Mouse (Mus musculus) MEL (cell line): ENCODE measurements around the gene Rubcn. TPM values are rescaled to one million over a fixed set of nuclear protein-coding genes. Genes with fewer than 3 reads are reported as not detected.

Experiments
- DNase-seq: peaks from one replicate; pipeline ENCODE4 v3.0.0; 2011; ENCODE audit warnings: low read depth, low spot score
- H3K27ac ChIP-seq: 2 replicates; pipeline ENCODE4 v1.5.1; 2012; ENCODE audit warnings: low read depth, mild to moderate bottlenecking, control low read depth, low read length, moderate library complexity; ENCODE audit not compliant: control insufficient read depth
- H3K27me3 ChIP-seq, 2 experiments: fragments of 150-350 bp in 1 of 2; sonication (generic) in 1 of 2; 2 replicates each; pipeline ENCODE4 v1.6.1; 2012; ENCODE audit warnings: low read length in 2 of 2, mild to moderate bottlenecking in 2 of 2, improper control_type of control experiment in 1 of 2, moderate library complexity in 1 of 2; ENCODE audit not compliant: insufficient read depth in 2 of 2, control insufficient read depth in 1 of 2
- H3K36me3 ChIP-seq, 2 experiments: 2 replicates each; pipeline ENCODE4 v1.6.1; 2012 to 2014; ENCODE audit warnings: low read length in 2 of 2, improper control_type of control experiment in 1 of 2, inconsistent platforms in 1 of 2, mild to moderate bottlenecking in 1 of 2; ENCODE audit not compliant: insufficient read depth in 2 of 2, control insufficient read depth in 1 of 2
- H3K4me1 ChIP-seq, 2 experiments: fragments of 150-350 bp in 1 of 2; sonication (generic) in 1 of 2; 2 replicates each; pipeline ENCODE4 v1.6.1; 2012; ENCODE audit warnings: low read length in 2 of 2, improper control_type of control experiment in 1 of 2, mild to moderate bottlenecking in 1 of 2; ENCODE audit not compliant: insufficient read depth in 2 of 2, control insufficient read depth in 1 of 2
- H3K4me3 ChIP-seq, 2 experiments: fragments of 150-350 bp in 1 of 2; sonication (generic) in 1 of 2; 2 replicates each; pipeline ENCODE4 v1.5.1; 2012; ENCODE audit warnings: low read depth in 2 of 2, low read length in 2 of 2, mild to moderate bottlenecking in 2 of 2, moderate library complexity in 2 of 2, control low read depth in 1 of 2, improper control_type of control experiment in 1 of 2; ENCODE audit not compliant: control insufficient read depth in 1 of 2, insufficient read depth in 1 of 2
- H3K79me2 ChIP-seq: 2 replicates; pipeline ENCODE4 v1.6.1; 2012; ENCODE audit warnings: mild to moderate bottlenecking, low read length, moderate library complexity; ENCODE audit not compliant: control insufficient read depth, poor library complexity, insufficient read depth
- H3K9ac ChIP-seq: 2 replicates; pipeline ENCODE4 v1.6.1; 2012; ENCODE audit warnings: low read depth, mild to moderate bottlenecking, control low read depth, low read length, moderate library complexity; ENCODE audit not compliant: control insufficient read depth, poor library complexity, severe bottlenecking
- H3K9me3 ChIP-seq: fragments of 150-350 bp; sonication (generic); replicated peaks from 2 replicates; pipeline ENCODE4 v1.6.1; 2012; ENCODE audit warnings: mild to moderate bottlenecking, low read length, improper control_type of control experiment, moderate library complexity; ENCODE audit not compliant: insufficient read depth
- CTCF ChIP-seq, 3 experiments: IDR thresholded peaks in 2 of 3; conservative IDR thresholded peaks in 1 of 3; 2 replicates each; pipeline ENCODE4 v1.5.1; 2011 to 2012; ENCODE audit warnings: low read length in 3 of 3, low read depth in 2 of 3, mild to moderate bottlenecking in 2 of 3, improper control_type of control experiment in 1 of 3, inconsistent platforms in 1 of 3, mixed read lengths in 1 of 3, moderate library complexity in 1 of 3; ENCODE audit not compliant: control insufficient read depth in 1 of 3, insufficient read depth in 1 of 3, poor library complexity in 1 of 3, severe bottlenecking in 1 of 3
- E2F4 ChIP-seq: IDR thresholded peaks from 2 replicates; pipeline ENCODE4 v1.6.1; 2011; ENCODE audit warnings: low read depth, low read length, improper control_type of control experiment, borderline replicate concordance
- GATA1 ChIP-seq: IDR thresholded peaks from 2 replicates; pipeline ENCODE4 v1.6.1; 2011; ENCODE audit warnings: low read depth, low read length, improper control_type of control experiment
- HCFC1 ChIP-seq: IDR thresholded peaks from 2 replicates; pipeline ENCODE4 v1.6.1; 2012; ENCODE audit warnings: low read depth, mild to moderate bottlenecking, inconsistent platforms, low read length, improper control_type of control experiment, moderate library complexity
- JUND ChIP-seq: IDR thresholded peaks from 2 replicates; pipeline ENCODE4 v1.6.1; 2011; ENCODE audit warnings: low read depth, mild to moderate bottlenecking, improper control_type of control experiment, low read length
- MAZ ChIP-seq: IDR thresholded peaks from 2 replicates; pipeline ENCODE4 v1.6.1; 2012; ENCODE audit warnings: low read depth, mild to moderate bottlenecking, inconsistent platforms, low read length, improper control_type of control experiment
- MYB ChIP-seq: IDR thresholded peaks from 2 replicates; pipeline ENCODE4 v1.6.1; 2011; ENCODE audit warnings: mild to moderate bottlenecking, low read depth, low read length, improper control_type of control experiment
- MYC ChIP-seq: IDR thresholded peaks from 2 replicates; pipeline ENCODE4 v1.6.1; 2011; ENCODE audit warnings: low read depth, mild to moderate bottlenecking, low read length, improper control_type of control experiment, moderate library complexity
- NELFE ChIP-seq: IDR thresholded peaks from 2 replicates; pipeline ENCODE4 v1.6.1; 2011; ENCODE audit warnings: low read depth, low read length, improper control_type of control experiment
- POLR2A ChIP-seq, 2 experiments: IDR thresholded peaks; 2 replicates each; pipeline ENCODE4 v1.6.1; 2011 to 2012; ENCODE audit warnings: low read length in 2 of 2, mild to moderate bottlenecking in 2 of 2, control low read depth in 1 of 2, improper control_type of control experiment in 1 of 2, low read depth in 1 of 2, moderate library complexity in 1 of 2; ENCODE audit not compliant: control insufficient read depth in 1 of 2, insufficient read depth in 1 of 2, poor library complexity in 1 of 2
- POLR2AphosphoS2 ChIP-seq: IDR thresholded peaks from 2 replicates; pipeline ENCODE4 v1.6.1; 2011; ENCODE audit warnings: low read length, improper control_type of control experiment
- SIN3A ChIP-seq: IDR thresholded peaks from 2 replicates; pipeline ENCODE4 v1.6.1; 2012; ENCODE audit warnings: low read length, improper control_type of control experiment, inconsistent platforms
- SMC3 ChIP-seq: IDR thresholded peaks from 2 replicates; pipeline ENCODE4 v1.6.1; 2011; ENCODE audit warnings: low read depth, low read length, improper control_type of control experiment
- TCF12 ChIP-seq: IDR thresholded peaks from 2 replicates; pipeline ENCODE4 v1.6.1; 2014; ENCODE audit warnings: low read depth, mild to moderate bottlenecking, inconsistent platforms, low read length, improper control_type of control experiment, moderate library complexity
- USF1 ChIP-seq: IDR thresholded peaks from 2 replicates; pipeline ENCODE4 v1.6.1; 2014; ENCODE audit warnings: low read depth, mild to moderate bottlenecking, inconsistent platforms, low read length, improper control_type of control experiment, moderate library complexity
- ZKSCAN1 ChIP-seq: IDR thresholded peaks from 2 replicates; pipeline ENCODE4 v1.6.1; 2012; ENCODE audit warnings: low read depth, mild to moderate bottlenecking, inconsistent platforms, low read length, improper control_type of control experiment, moderate library complexity
- ZMIZ1 ChIP-seq: IDR thresholded peaks from 2 replicates; pipeline ENCODE4 v1.6.1; 2012; ENCODE audit warnings: low read depth, mild to moderate bottlenecking, inconsistent platforms, low read length, improper control_type of control experiment, moderate library complexity
- ZNF384 ChIP-seq: IDR thresholded peaks from 2 replicates; pipeline ENCODE4 v1.6.1; 2012; ENCODE audit warnings: low read depth, mild to moderate bottlenecking, inconsistent platforms, low read length, improper control_type of control experiment
- polyA plus RNA-seq, 2 experiments: library from polyadenylated mRNA; stranded (reverse) in 1 of 2; unstranded in 1 of 2; fragments of >175 nt in 1 of 2; fragments of >200 nt in 1 of 2; gene quantifications; 2 replicates each; pipeline versions ENCODE4 v1.2.1 to v1.2.4; 2012; ENCODE audit warnings: low replicate concordance in 2 of 2, low read depth in 1 of 2; ENCODE audit not compliant: insufficient read length in 2 of 2, insufficient read depth in 1 of 2, missing spikeins in 1 of 2
- total RNA-seq: library from RNA; depleted of rRNA; stranded (reverse); fragments of 300-350 nt; gene quantifications from 2 replicates; pipeline ENCODE4 v1.2.3, GENCODE M21; 2012

Gene Rubcn
- total and polyA plus RNA-seq, 3 experiments: 10.2 to 14.6 TPM; not detected in 1

DNA sequence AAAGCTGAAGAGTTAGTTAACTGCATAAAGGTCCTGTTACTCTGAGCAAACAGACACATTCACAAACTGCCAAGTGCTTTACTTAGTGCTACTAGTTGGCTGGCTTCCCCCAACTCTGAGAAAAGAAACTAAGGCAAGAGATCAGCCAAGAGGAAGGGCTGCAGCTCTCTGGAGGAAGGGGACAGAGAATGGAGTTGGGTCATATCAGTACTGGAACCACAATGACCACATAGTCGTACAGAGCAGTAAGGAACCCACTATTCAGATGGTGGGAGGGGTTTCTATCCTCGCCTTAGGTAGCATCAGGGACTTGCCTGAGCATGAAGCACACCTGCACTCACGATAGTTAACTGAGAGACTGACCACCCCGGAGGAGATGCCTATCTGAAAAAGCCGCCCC, 54.7 kb downstream of the Rubcn start:
- H3K36me3 ChIP-seq: no peaks in the 10 kb centered on the region
- H3K9me3 ChIP-seq: no peaks in the 10 kb centered on the region
- no peak overlapping the region for H3K27ac ChIP-seq
- no peak for DNase-seq
- no peaks in the 10 kb centered on the region for H3K27me3 ChIP-seq
- no peak overlapping the region for H3K9ac ChIP-seq
- H3K4me3 ChIP-seq: no peak overlapping the region
- no peaks in the 10 kb centered on the region for H3K79me2 ChIP-seq
- H3K4me1 ChIP-seq: no peaks in the 10 kb centered on the region
- TF ChIP-seq MYC: no peak

DNA sequence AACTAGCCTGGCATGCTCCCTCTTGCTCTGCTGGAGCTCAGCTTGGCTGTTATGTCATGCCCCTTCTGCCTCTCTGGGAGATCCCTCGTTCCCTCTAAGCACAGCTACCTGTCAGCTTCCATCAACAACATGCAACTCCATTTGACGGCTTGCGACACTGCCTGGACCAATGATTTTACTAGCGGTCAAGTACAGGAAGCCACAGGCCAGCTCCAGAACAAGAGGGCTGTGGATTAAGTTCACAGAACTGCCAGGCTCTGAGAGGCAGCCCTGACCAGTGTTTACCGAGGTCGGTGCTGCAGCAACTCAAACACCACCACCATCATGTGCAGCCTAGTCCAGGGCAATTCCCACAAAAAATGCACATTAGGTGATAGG, 55.1 kb downstream of the Rubcn start:
- Histone ChIP-seq H3K27ac (no peak overlapping the region), H3K36me3 (no peaks in the 10 kb centered on the region), H3K4me1 (no peaks in the 10 kb centered on the region), H3K9ac (no peak overlapping the region), H3K4me3 (no peak overlapping the region), H3K9me3 (no peaks in the 10 kb centered on the region), H3K79me2 (no peaks in the 10 kb centered on the region), H3K27me3 (no peaks in the 10 kb centered on the region)
- TF ChIP-seq POLR2A (IDR thresholded peaks at IDR 0.05; ENCODE audit: control insufficient read depth in 1 of 2, insufficient read depth in 1 of 2, low read depth in 1 of 2, low read length in 2 of 2, poor library complexity in 1 of 2): no peak
- no peak for TF ChIP-seq NELFE
- no peak for TF ChIP-seq E2F4
- TF ChIP-seq CTCF (IDR thresholded peaks at IDR 0.05 in 2 of 3, conservative IDR thresholded peaks at IDR 0.05 in 1 of 3; ENCODE audit: control insufficient read depth in 1 of 3, insufficient read depth in 1 of 3, low read depth in 2 of 3, low read length in 3 of 3, poor library complexity in 1 of 3, severe bottlenecking in 1 of 3): no peak
- TF ChIP-seq MYB: no peak
- no peak for TF ChIP-seq GATA1
- TF ChIP-seq ZMIZ1: no peak
- no peak for TF ChIP-seq MAZ
- TF ChIP-seq POLR2AphosphoS2: no peak
- TF ChIP-seq ZNF384: no peak
- TF ChIP-seq USF1: no peak
- no peak for TF ChIP-seq ZKSCAN1
- no peak for TF ChIP-seq JUND
- TF ChIP-seq SIN3A: no peak
- no peak for TF ChIP-seq HCFC1
- TF ChIP-seq TCF12: no peak
- TF ChIP-seq SMC3: no peak
- DNase-seq: no peak
